Mouse (Mus musculus): ENCODE data around the gene Il6st.

GRCm38 (mm10) chr13:112486676-112487075 lies 22.8 kb downstream of the Il6st start:
- TF ChIP-seq POLR2A (IDR thresholded peaks at IDR 0.05; ENCODE audit: control insufficient read depth, extremely low read depth, insufficient read depth, low read length, poor library complexity): no peak
- TF ChIP-seq CTCF (IDR thresholded peaks at IDR 0.05; ENCODE audit: borderline replicate concordance, control insufficient read depth, extremely low read depth, insufficient read depth, low read length, poor library complexity): no peak
